Mouse (Mus musculus) liver, postnatal 0 days (tissue): ENCODE measurements around the gene Rexo4. TPM values are rescaled to one million over a fixed set of nuclear protein-coding genes. Genes with fewer than 3 reads are reported as not detected.
A peak's percentile ranks its signal among the peaks of the same experiment; 100 is the strongest.

ENCODE experiments used
- ATAC-seq: fragments of 200-750 bp; cut with Nextera tagmentation; 2 replicates; pipeline ENCODE4 v1.8.0; 2017; ENCODE audit warnings: mild to moderate bottlenecking, moderate library complexity
- DNase-seq: peaks from one replicate; pipeline ENCODE4 v3.0.0-alpha.2; 2016
- H3K27ac ChIP-seq: fragments of 300-500 bp; sonication (generic); 2 replicates; pipeline ENCODE4 v1.5.1; 2014; ENCODE audit warnings: antibody characterized with exemption, moderate library complexity, mild to moderate bottlenecking, low read depth
- H3K27me3 ChIP-seq: fragments of 300-500 bp; sonication (generic); 2 replicates; pipeline ENCODE4 v1.6.1; 2014; ENCODE audit warnings: low read length, control low read depth, mixed read lengths; ENCODE audit not compliant: insufficient read depth
- H3K36me3 ChIP-seq: fragments of 300-500 bp; sonication (generic); replicated peaks from 2 replicates; pipeline ENCODE4 v1.6.1; 2014; ENCODE audit warnings: mild to moderate bottlenecking, control low read depth, low read length, moderate library complexity, mixed read lengths; ENCODE audit not compliant: insufficient read depth
- H3K4me1 ChIP-seq: fragments of 300-500 bp; sonication (generic); 2 replicates; pipeline ENCODE4 v1.6.1; 2014; ENCODE audit warnings: antibody characterized with exemption, mild to moderate bottlenecking, control low read depth; ENCODE audit not compliant: insufficient read depth
- H3K4me2 ChIP-seq: fragments of 300-500 bp; sonication (generic); 2 replicates; pipeline ENCODE4 v1.6.1; 2014; ENCODE audit warnings: low read depth, mild to moderate bottlenecking, low read length, moderate library complexity, mixed read lengths
- H3K4me3 ChIP-seq: fragments of 300-500 bp; sonication (generic); 2 replicates; pipeline ENCODE4 v1.5.1; 2014; ENCODE audit warnings: low read depth, low read length
- H3K9ac ChIP-seq: fragments of 300-500 bp; sonication (generic); replicated peaks from 2 replicates; pipeline ENCODE4 v1.6.1; 2014; ENCODE audit warnings: mild to moderate bottlenecking, moderate library complexity
- H3K9me3 ChIP-seq: fragments of 300-500 bp; sonication (generic); 2 replicates; pipeline ENCODE4 v1.6.1; 2016; ENCODE audit warnings: mild to moderate bottlenecking, control low read depth, low read length, mixed read lengths
- CTCF ChIP-seq: sonication (generic); IDR thresholded peaks from 2 replicates; pipeline ENCODE4 v1.5.1; 2016; ENCODE audit warnings: antibody characterized with exemption, low read depth
- EP300 ChIP-seq: IDR thresholded peaks from 2 replicates; pipeline ENCODE4 v1.6.1; 2016; ENCODE audit warnings: antibody characterized with exemption, low read depth, mild to moderate bottlenecking
- WGBS: fragments of 180-500 bp; shearing (Covaris S2); extraction: QIAGEN DNeasy Blood & Tissue Kit; methylation state at CpG from one replicate; pipeline ENCODE4 v1.1.7; 2014; ENCODE audit not compliant: insufficient replicate concordance; 5-methylcytosine and 5-hydroxymethylcytosine counted together
- polyA plus RNA-seq: library from polyadenylated mRNA; unstranded; fragments of >200 nt; fragmentation: Nextera tagmentation; extraction: Ambion mirVana; gene quantifications from 2 replicates; pipeline ENCODE4 v1.2.1, GENCODE M21; 2015

Gene Rexo4
- polyA plus RNA-seq, 1 experiment from 2014 or later: 14.2 TPM

DNA sequence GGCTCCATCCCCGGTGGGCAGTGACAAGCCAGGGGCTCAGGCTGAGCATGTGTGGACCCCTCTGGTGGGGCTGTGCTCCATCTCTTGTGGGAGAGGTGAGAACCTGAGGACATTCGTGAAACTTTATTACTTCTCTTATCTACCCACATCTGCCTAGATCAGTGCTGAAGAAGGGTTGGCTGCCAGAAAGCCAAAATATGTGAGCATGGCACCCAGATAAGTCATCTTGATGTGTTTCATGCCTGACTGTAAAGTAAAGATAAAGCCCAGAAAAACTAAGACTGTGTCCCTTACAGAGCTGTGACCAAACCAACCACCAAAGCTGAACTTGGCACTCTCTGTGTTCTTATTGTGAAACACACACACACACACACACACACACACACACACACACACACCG is 29.8 kb upstream of the Rexo4 start:
- H3K4me1 ChIP-seq: 0 out of 2 replicates have a peak, but pooled peaks cover 2% of the 10 kb centered on the region
- H3K27me3 ChIP-seq: no peaks in the 10 kb centered on the region
- no peak overlapping the region for H3K27ac ChIP-seq
- no peak overlapping the region for H3K9ac ChIP-seq
- no peak for TF ChIP-seq EP300
- no peak for TF ChIP-seq CTCF
- no peak overlapping the region for H3K4me2 ChIP-seq
- H3K9me3 ChIP-seq: no peaks in the 10 kb centered on the region
- no peak overlapping the region for H3K4me3 ChIP-seq
- H3K36me3 ChIP-seq: no peaks in the 10 kb centered on the region
- 65% methylated on average over 3 of the region's 3 CpGs for WGBS
- DNase-seq: no peak
- no peak for ATAC-seq

DNA sequence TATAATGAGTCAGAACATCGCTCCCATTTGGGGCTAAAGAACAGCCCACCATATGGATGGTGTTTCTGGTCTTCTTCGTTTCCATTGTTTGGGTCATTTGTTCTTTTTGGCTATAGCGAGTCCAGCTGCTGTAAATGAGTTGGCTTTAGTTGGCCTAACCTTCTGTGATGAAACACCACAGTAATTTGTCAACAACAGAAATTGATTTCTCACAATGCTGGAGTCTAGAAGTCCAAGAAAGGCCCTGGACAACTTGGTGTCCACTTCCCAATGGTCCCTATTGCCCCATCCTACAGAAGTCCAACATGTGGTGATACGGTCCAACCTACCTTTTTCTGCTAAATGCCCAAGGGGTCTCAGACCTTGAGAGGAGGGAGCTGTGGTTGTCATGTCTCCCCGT is 20.5 kb upstream of the Rexo4 start:
- ATAC-seq: peak; percentile 88
- TF ChIP-seq CTCF (no peak), EP300 (no peak)
- 74% methylated on average over 5 of the region's 5 CpGs for WGBS

DNA sequence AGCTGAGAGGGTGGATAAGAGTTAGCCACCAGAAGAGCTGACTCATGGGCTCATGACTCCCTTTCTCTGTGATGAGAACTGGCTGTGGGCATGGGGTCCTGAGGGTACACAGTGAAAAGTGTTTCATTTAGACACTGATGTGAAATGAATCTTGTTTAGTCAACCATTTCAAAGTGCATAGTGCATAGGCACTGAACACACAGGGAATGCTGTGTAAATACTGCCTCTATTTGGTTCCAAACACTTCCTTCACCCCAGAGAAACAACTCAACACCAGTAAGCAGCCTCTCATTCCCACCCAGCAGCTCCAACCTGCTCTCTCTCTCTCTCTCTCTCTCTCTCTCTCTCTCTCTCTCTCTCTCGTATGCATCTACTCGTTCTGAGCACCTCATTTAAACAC is 20.0 kb upstream of the Rexo4 start:
- Histone ChIP-seq H3K9ac (no peak overlapping the region), H3K27ac (peak overlapping the region; percentile 76), H3K4me2 (peak overlapping the region; percentile 40), H3K4me1 (peaks cover 9% of the 10 kb centered on the region), H3K27me3 (no peaks in the 10 kb centered on the region), H3K4me3 (no peak overlapping the region), H3K36me3 (no peaks in the 10 kb centered on the region), H3K9me3 (no peaks in the 10 kb centered on the region)
- TF ChIP-seq EP300 (no peak), CTCF (no peak)
- DNase-seq (no peak), ATAC-seq (peak; percentile 82)
- WGBS: 56% methylated on average over 2 of the region's 2 CpGs

More for the DNA sequence above, 20.5 kb upstream of the Rexo4 start:
- Histone ChIP-seq H3K36me3 (no peaks in the 10 kb centered on the region), H3K4me2 (peak overlapping the region; percentile 40), H3K4me1 (peaks cover 9% of the 10 kb centered on the region), H3K4me3 (no peak overlapping the region), H3K9ac (no peak overlapping the region), H3K27me3 (no peaks in the 10 kb centered on the region), H3K27ac (peak overlapping the region; percentile 76), H3K9me3 (no peaks in the 10 kb centered on the region)
- no peak for DNase-seq

DNA sequence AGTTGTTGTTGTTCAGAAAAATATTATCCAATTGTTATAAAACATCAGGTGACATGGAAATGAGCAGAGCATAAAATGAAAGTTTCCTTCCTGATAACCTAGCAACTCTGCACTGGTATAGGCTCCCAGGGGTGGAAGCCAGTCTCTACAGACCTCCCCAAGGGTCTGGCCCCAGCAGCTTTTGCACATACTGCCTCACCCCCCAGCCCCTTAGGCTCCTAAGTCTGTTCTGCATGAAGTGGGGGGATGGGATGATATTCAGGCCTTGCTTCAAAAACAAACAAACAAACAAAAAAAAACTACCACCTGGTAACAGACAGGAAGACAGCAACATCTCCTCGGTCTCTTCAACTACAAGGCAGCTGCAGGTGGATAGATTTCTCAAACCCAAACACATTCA is 16.2 kb upstream of the Rexo4 start:
- H3K9ac ChIP-seq: no peak overlapping the region
- no peak for DNase-seq
- H3K27ac ChIP-seq: no peak overlapping the region
- H3K4me1 ChIP-seq: peaks cover 9% of the 10 kb centered on the region
- WGBS: 50% methylated on average over 1 of the region's 1 CpGs
- H3K4me3 ChIP-seq: no peak overlapping the region
- H3K9me3 ChIP-seq: no peaks in the 10 kb centered on the region
- TF ChIP-seq EP300: no peak
- no peak for TF ChIP-seq CTCF
- no peaks in the 10 kb centered on the region for H3K27me3 ChIP-seq
- ATAC-seq: no peak
- no peak overlapping the region for H3K4me2 ChIP-seq
- no peaks in the 10 kb centered on the region for H3K36me3 ChIP-seq

DNA sequence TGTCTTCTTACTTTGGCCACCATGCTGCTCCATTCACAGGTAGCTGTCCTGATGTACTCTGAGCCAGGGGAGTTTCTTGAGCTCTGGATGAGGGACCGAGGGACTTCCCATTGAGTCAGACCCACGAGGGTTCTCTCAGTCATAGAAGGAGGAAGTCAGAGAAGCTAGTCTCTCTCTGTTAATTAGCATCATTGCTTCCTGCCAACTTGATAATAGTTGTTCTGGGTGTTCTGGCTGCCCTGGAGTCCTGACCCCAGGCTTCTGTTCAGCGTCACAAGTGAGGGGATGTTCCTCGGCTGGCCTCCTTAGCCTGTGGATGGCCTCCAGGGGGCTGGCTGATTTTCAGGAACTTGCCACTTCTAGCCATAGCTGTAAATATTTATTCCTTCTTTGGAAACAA is 9.8 kb upstream of the Rexo4 start:
- H3K4me3 ChIP-seq: no peak overlapping the region
- H3K27ac ChIP-seq: peak overlapping the region; percentile 66; the same call in 1 of the 2 replicates
- ATAC-seq (peak; percentile 73), DNase-seq (no peak)
- WGBS: 19% methylated on average over 4 of the region's 4 CpGs
- H3K4me2 ChIP-seq: no peak overlapping the region
- H3K4me1 ChIP-seq: 0 out of 2 replicates have a peak, but pooled peaks cover 9% of the 10 kb centered on the region
- TF ChIP-seq CTCF: 0 out of 2 replicates have a peak, but pooled peaks have one; percentile 7
- no peak; the same call in 1 of the 2 replicates for TF ChIP-seq EP300
- H3K9ac ChIP-seq: no peak overlapping the region
- H3K9me3 ChIP-seq: no peaks in the 10 kb centered on the region
- H3K36me3 ChIP-seq: no peaks in the 10 kb centered on the region
- no peaks in the 10 kb centered on the region for H3K27me3 ChIP-seq

DNA sequence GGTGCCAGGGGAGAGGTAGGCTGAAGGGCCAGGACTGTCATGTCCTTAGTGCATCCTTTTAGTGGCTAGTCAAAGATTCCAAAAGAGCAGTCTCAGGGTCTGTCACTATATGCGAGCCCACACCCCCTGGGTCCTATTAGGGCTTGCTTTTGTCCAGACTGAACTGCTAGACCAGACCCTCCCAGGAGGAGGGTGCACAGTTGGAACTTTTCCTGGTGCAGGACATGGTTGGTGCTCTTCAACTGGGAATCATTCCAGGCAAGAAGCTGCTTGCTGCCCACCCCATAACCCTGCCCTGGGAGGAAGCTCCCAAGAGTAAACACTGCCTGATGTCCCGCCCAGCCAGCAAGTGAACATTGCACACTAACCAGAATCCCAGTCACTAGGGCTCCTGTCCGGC is 8.9 kb upstream of the Rexo4 start, which contains the start of gene Adamts13:
Adamts13 (plus strand) TSS at position 301 of the 400 bp plus-strand sequence.
- H3K4me1 ChIP-seq: 0 out of 2 replicates have a peak, but pooled peaks cover 9% of the 10 kb centered on the region
- ATAC-seq (no peak; the same call in 1 of the 2 replicates), DNase-seq (no peak)
- TF ChIP-seq EP300: no peak
- TF ChIP-seq CTCF: no peak
- no peak within 1 kb of the TSS for H3K4me2 ChIP-seq
- H3K9me3 ChIP-seq: no peaks in the 10 kb centered on the region
- H3K27me3 ChIP-seq: no peaks in the 10 kb centered on the region
- H3K4me3 ChIP-seq: no peak within 1 kb of the TSS
- peak within 1 kb of the TSS; percentile 66 for H3K27ac ChIP-seq
- no peak within 1 kb of the TSS for H3K9ac ChIP-seq
- 44% methylated on average over 3 of the region's 3 CpGs for WGBS
- H3K36me3 ChIP-seq: no peaks in the 10 kb centered on the region

DNA sequence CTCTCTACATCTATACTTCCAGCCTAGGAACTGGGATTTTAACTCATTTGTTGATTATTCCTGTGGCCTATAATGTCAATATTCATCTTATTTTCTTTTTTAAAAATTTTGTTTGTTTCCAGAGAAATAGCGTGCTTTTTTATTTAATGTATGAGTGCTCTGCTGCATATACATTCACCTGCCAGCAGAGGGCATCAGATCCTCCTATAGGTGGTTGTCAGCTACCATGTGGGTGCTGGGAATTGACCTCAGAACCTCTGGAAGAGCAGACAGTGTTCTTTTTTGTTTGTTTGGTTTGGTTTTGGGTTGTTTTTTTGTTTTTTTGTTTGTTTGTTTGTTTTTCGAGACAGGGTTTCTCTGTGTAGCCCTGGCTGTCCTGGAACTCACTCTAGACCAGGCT is 3.1 kb upstream of the Rexo4 start:
- no peak overlapping the region for H3K9ac ChIP-seq
- H3K27ac ChIP-seq: no peak overlapping the region
- TF ChIP-seq EP300: no peak
- peak; percentile 44 for TF ChIP-seq CTCF
- no peaks in the 10 kb centered on the region for H3K36me3 ChIP-seq
- H3K9me3 ChIP-seq: peaks cover 4% of the 10 kb centered on the region
- WGBS: 68% methylated on average over 2 of the region's 2 CpGs
- no peak overlapping the region for H3K4me3 ChIP-seq
- H3K4me2 ChIP-seq: no peak overlapping the region
- ATAC-seq (no peak), DNase-seq (no peak)
- H3K4me1 ChIP-seq: peaks cover 16% of the 10 kb centered on the region
- H3K27me3 ChIP-seq: no peaks in the 10 kb centered on the region
